Mouse (Mus musculus) embryonic facial prominence, embryonic 15.5 days (tissue): Measurements from ENCODE around the gene Gm10718. TPM values are rescaled to one million over a fixed set of nuclear protein-coding genes. Genes with fewer than 3 reads are reported as not detected.
A peak's percentile ranks its signal among the peaks of the same experiment; 100 is the strongest.
"Not testable (repeated sequence)": the region's sequence is repeated elsewhere in the genome, so short reads cannot be mapped to it uniquely, and the experiment has no call there.

ENCODE experiments used
- ATAC-seq: fragments of 200-750 bp; cut with Nextera tagmentation; 2 replicates; pipeline ENCODE4 v1.8.0; 2017; ENCODE audit warnings: low read depth, moderate TSS enrichment; ENCODE audit not compliant: insufficient number of reproducible peaks, low FRiP score, low TSS enrichment
- H3K27ac ChIP-seq: fragments of 300-500 bp; sonication (generic); replicated peaks from 2 replicates; pipeline ENCODE4 v1.5.1; 2015; ENCODE audit warnings: mild to moderate bottlenecking, inconsistent platforms
- H3K27me3 ChIP-seq: fragments of 300-500 bp; sonication (generic); 2 replicates; pipeline ENCODE4 v1.6.1; 2015; ENCODE audit warnings: inconsistent platforms
- H3K36me3 ChIP-seq: fragments of 300-500 bp; sonication (generic); 2 replicates; pipeline ENCODE4 v1.6.1; 2015; ENCODE audit warnings: mild to moderate bottlenecking, inconsistent platforms
- H3K4me1 ChIP-seq: fragments of 300-500 bp; sonication (generic); 2 replicates; pipeline ENCODE4 v1.6.1; 2015; ENCODE audit warnings: inconsistent platforms
- H3K4me2 ChIP-seq: fragments of 300-500 bp; sonication (generic); replicated peaks from 2 replicates; pipeline ENCODE4 v1.6.1; 2015; ENCODE audit warnings: mild to moderate bottlenecking, inconsistent platforms
- H3K4me3 ChIP-seq: fragments of 300-500 bp; sonication (generic); replicated peaks from 2 replicates; pipeline ENCODE4 v1.5.1; 2015; ENCODE audit warnings: mild to moderate bottlenecking, inconsistent platforms
- H3K9ac ChIP-seq: fragments of 300-500 bp; sonication (generic); 2 replicates; pipeline ENCODE4 v1.6.1; 2015; ENCODE audit warnings: inconsistent platforms
- H3K9me3 ChIP-seq: fragments of 300-500 bp; sonication (generic); replicated peaks from 2 replicates; pipeline ENCODE4 v1.6.1; 2016; ENCODE audit warnings: inconsistent platforms
- WGBS: fragments of 180-500 bp; shearing (Covaris S2); methylation state at CpG from one replicate; pipeline ENCODE4 v1.1.7; 2015; 5-methylcytosine and 5-hydroxymethylcytosine counted together
- polyA plus RNA-seq: library from polyadenylated mRNA; unstranded; fragments of >200 nt; fragmentation: Nextera tagmentation; extraction: Ambion mirVana; gene quantifications from 2 replicates; pipeline ENCODE4 v1.2.1, GENCODE M21; 2015

The Gm10718 gene
- polyA plus RNA-seq, 1 experiment from 2014 or later: 0.47 TPM

- H3K9ac ChIP-seq, H3K4me2 ChIP-seq, ATAC-seq, H3K27me3 ChIP-seq, H3K27ac ChIP-seq, H3K4me1 ChIP-seq, H3K9me3 ChIP-seq, H3K4me3 ChIP-seq, H3K36me3 ChIP-seq: not testable (repeated sequence)
- 65% methylated on average over 5 of the region's 9 CpGs for WGBS
Measured at GRCm38 (mm10) chr9:3015354-3015753, 8.0 kb upstream of the Gm10718 start, which contains the start of gene Gm10720. Gene Gm10720 (plus strand): TSS chr9:3015654.

GRCm38 (mm10) chr9:3015896-3016295 lies 7.5 kb upstream of the Gm10718 start:
- not testable (repeated sequence) for H3K9me3 ChIP-seq, H3K4me2 ChIP-seq, H3K27me3 ChIP-seq, H3K27ac ChIP-seq, ATAC-seq, H3K36me3 ChIP-seq, H3K4me3 ChIP-seq, H3K4me1 ChIP-seq, H3K9ac ChIP-seq
- 76% methylated on average over 6 of the region's 6 CpGs for WGBS

- ATAC-seq, H3K4me1 ChIP-seq, H3K27me3 ChIP-seq, H3K27ac ChIP-seq, H3K4me3 ChIP-seq, H3K4me2 ChIP-seq, H3K36me3 ChIP-seq, H3K9me3 ChIP-seq, H3K9ac ChIP-seq: not testable (repeated sequence)
- WGBS: 44% methylated on average over 2 of the region's 9 CpGs
Measured at GRCm38 (mm10) chr9:3017108-3017507, 6.2 kb upstream of the Gm10718 start, which contains the start of gene Gm10719. Gene Gm10719 (plus strand): TSS chr9:3017408.

GRCm38 (mm10) chr9:3018944-3019343 lies 4.4 kb upstream of the Gm10718 start:
- WGBS: 64% methylated on average over 9 of the region's 9 CpGs
- not testable (repeated sequence) for H3K36me3 ChIP-seq, H3K4me3 ChIP-seq, H3K27me3 ChIP-seq, H3K27ac ChIP-seq, H3K4me2 ChIP-seq, H3K9me3 ChIP-seq, H3K9ac ChIP-seq, H3K4me1 ChIP-seq, ATAC-seq

GRCm38 (mm10) chr9:3019835-3020727 lies 3.3 kb upstream of the Gm10718 start:
- H3K4me1 ChIP-seq, H3K9me3 ChIP-seq, H3K36me3 ChIP-seq, H3K4me3 ChIP-seq, H3K4me2 ChIP-seq, H3K27me3 ChIP-seq, H3K9ac ChIP-seq, H3K27ac ChIP-seq: not testable (repeated sequence)
- peak; percentile 67; the same call in 1 of the 2 replicates for ATAC-seq
- WGBS: 78% methylated on average over 17 of the region's 19 CpGs

- H3K36me3 ChIP-seq, H3K9ac ChIP-seq, H3K4me1 ChIP-seq, H3K4me2 ChIP-seq, ATAC-seq, H3K9me3 ChIP-seq, H3K4me3 ChIP-seq, H3K27me3 ChIP-seq, H3K27ac ChIP-seq: not testable (repeated sequence)
- 76% methylated on average over 11 of the region's 13 CpGs for WGBS
Measured at GRCm38 (mm10) chr9:3022316-3023008, 885 bp upstream of the Gm10718 start.

GRCm38 (mm10) chr9:3023985-3024648 lies 770 bp downstream of the Gm10718 start:
- H3K4me2 ChIP-seq, H3K9me3 ChIP-seq, H3K4me3 ChIP-seq, H3K4me1 ChIP-seq, H3K27ac ChIP-seq, H3K27me3 ChIP-seq, H3K36me3 ChIP-seq, H3K9ac ChIP-seq, ATAC-seq: not testable (repeated sequence)
- 77% methylated on average over 16 of the region's 16 CpGs for WGBS

GRCm38 (mm10) chr9:3024912-3025467 lies 1.6 kb downstream of the Gm10718 start, which contains the start of gene Gm10717:
Gene Gm10717 (plus strand): TSS chr9:3025417.
- H3K4me1 ChIP-seq, H3K36me3 ChIP-seq, H3K9ac ChIP-seq, ATAC-seq, H3K27ac ChIP-seq, H3K27me3 ChIP-seq, H3K4me2 ChIP-seq, H3K4me3 ChIP-seq, H3K9me3 ChIP-seq: not testable (repeated sequence)
- 71% methylated on average over 12 of the region's 12 CpGs for WGBS

- H3K9ac ChIP-seq, H3K4me2 ChIP-seq, H3K27me3 ChIP-seq, H3K36me3 ChIP-seq, ATAC-seq, H3K9me3 ChIP-seq, H3K27ac ChIP-seq, H3K4me1 ChIP-seq, H3K4me3 ChIP-seq: not testable (repeated sequence)
- 72% methylated on average over 6 of the region's 6 CpGs for WGBS
Measured at GRCm38 (mm10) chr9:3025653-3026052, 2.3 kb downstream of the Gm10718 start.

GRCm38 (mm10) chr9:3026136-3026535 lies 2.8 kb downstream of the Gm10718 start:
- H3K4me3 ChIP-seq, H3K4me2 ChIP-seq, H3K9me3 ChIP-seq, H3K4me1 ChIP-seq, H3K9ac ChIP-seq, H3K27me3 ChIP-seq, H3K27ac ChIP-seq, H3K36me3 ChIP-seq, ATAC-seq: not testable (repeated sequence)
- 73% methylated on average over 5 of the region's 5 CpGs for whole genome bisulfite sequencing

- not testable (repeated sequence) for H3K9me3 ChIP-seq, ATAC-seq, H3K4me3 ChIP-seq, H3K27ac ChIP-seq, H3K4me1 ChIP-seq, H3K4me2 ChIP-seq, H3K27me3 ChIP-seq, H3K36me3 ChIP-seq, H3K9ac ChIP-seq
- WGBS: 67% methylated on average over 9 of the region's 9 CpGs
Measured at GRCm38 (mm10) chr9:3026741-3027140, 3.4 kb downstream of the Gm10718 start.
